Mouse (Mus musculus) gastrocnemius, postnatal 10 days (tissue): ENCODE measurements around the gene Zfp839. TPM values are rescaled to one million over a fixed set of nuclear protein-coding genes. Genes with fewer than 3 reads are reported as not detected.

Source experiments
- DNase-seq: peaks from one replicate; pipeline ENCODE4 v3.0.0; 2021; ENCODE audit warnings: mixed read lengths
- long read RNA-seq, 2 experiments: library from polyadenylated mRNA; stranded (forward); transcript quantifications; one replicate each; pipeline ENCODE4 v2.0.0; 2021
- total RNA-seq, 2 experiments: library from RNA; stranded (reverse); gene quantifications; 2 replicates each; pipeline ENCODE4 v1.2.3; 2021

Gene Zfp839
- 1 to 10 TPM; 5.0 to 6.4 TPM for total RNA-seq
- long read RNA-seq, experiment 1, partial matches to known transcripts, result 1 of 9 reads
- long read RNA-seq, experiment 1, other reads (novel, unspliced or antisense), result 5 of 9 reads
- long read RNA-seq, experiment 2, partial matches to known transcripts, result 0 of 8 reads
- long read RNA-seq, experiment 2, other reads (novel, unspliced or antisense), result 6 of 8 reads

DNA sequence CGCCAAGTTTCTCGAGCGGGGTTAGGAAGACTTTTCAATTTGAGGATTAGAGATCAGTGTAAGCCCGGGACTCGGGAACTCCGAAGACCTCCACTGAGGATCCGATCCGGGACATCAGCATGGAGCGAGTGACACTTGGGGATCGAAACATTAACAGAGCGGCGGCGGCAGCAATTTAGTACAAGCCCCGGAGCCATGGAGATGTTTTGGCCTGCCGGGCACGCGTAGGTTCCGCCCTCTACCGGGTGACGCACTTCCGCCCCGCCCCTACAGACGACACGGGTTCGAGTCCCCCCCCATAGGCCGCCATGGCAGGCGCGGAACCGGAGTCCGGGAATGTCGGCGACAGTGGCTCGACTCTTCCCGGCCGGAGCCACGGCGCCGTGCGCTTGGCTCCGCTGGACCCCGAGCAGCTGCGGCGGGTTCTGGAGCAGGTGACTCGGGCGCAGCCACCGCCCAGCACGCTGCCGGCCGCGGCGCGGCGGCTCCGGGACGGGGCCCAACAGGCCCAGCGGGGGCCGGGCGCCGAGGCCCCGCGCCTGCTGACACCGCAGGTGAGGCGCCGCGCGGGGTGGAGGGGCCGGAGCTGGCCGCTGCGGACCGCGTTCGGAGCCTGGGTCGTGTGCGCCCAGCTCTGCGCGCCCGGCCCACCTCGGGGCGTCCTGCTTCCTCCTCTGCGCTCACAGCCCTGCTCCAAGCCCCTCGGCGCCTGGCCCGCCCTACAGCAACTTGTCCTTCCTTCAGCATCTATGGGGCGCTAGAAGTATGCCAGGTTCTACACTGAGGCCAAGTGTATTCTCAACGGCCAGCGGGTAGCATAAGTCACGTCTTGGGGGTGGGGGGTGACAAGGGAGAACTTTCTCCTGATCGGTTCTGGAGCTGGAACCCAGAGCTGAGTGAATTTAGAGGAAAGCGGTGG is at the start of gene Zfp839:
Gene Zfp839, plus strand, starts transcription at position 244 of the 919 bp plus-strand sequence.
- peak; percentile 88 for DNase-seq

- no peak for DNase-seq
Observed at GRCm38 (mm10) chr12:110801876-110802464, 48.1 kb upstream of the Zfp839 start.

DNA sequence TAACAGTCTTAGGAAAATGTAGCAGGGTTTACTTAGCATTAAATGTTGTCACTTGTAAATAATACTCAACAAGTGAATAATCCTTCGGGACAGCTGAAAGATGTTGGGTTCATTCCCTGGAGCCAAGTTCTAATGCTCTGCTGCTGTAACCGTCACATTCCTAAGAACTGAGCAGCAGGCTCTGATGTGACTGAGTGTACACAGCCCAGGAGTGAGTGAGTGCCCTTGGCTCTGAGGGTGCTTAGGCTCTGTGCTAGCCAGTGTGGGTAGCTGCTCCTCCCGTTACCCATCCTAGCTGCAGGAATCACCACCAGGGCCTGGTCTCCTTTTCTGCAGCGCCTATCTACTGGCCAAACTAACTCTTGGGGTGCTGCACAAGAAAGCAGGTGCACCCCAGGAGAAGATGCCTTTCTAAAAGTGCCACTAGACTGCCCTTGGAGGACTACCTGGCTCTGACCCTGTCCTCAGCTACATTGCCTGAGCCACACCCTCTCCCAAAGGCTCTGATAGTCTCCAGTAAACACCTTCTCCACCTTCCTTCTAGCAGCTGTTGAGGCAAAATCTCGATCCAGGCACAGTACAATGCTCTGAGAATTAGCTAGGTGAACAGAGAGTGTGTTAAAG is 47.3 kb upstream of the Zfp839 start:
- no peak for DNase-seq

- no peak for DNase-seq
Observed at GRCm38 (mm10) chr12:110804261-110804660, 45.8 kb upstream of the Zfp839 start.

- peak; percentile 39 for DNase-seq
Observed at GRCm38 (mm10) chr12:110806301-110806970, 43.6 kb upstream of the Zfp839 start.

- no peak for DNase-seq
Observed at GRCm38 (mm10) chr12:110808430-110808829, 41.6 kb upstream of the Zfp839 start.

- DNase-seq, result no peak
Observed at GRCm38 (mm10) chr12:110808848-110809247, 41.2 kb upstream of the Zfp839 start.

- no peak for DNase-seq
Observed at GRCm38 (mm10) chr12:110813132-110813531, 36.9 kb upstream of the Zfp839 start.

DNA sequence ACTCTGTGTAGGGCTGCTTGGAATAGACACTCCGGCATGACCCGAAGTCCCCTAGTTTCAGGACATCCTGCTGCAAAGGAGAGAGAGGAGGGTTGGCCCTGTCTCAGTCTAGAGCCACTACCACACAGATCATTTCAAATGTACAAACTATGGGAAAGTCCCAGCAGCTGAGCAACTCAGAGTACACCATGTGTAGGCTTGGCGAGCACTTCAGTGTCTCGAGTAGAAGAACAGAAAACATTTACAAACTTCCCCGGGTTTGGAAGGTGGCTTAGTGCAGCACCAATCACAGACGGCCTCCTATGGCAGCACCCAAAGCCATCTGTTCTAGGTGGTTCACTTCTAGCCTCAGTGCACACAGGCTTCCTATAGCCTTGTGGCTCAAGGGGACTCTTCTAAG is 36.4 kb upstream of the Zfp839 start:
- no peak for DNase-seq

GRCm38 (mm10) chr12:110814924-110815323 is 35.1 kb upstream of the Zfp839 start:
- no peak for DNase-seq

GRCm38 (mm10) chr12:110816833-110817232 is 33.2 kb upstream of the Zfp839 start:
- DNase-seq, result no peak

- DNase-seq, result no peak
Observed at GRCm38 (mm10) chr12:110819367-110819766, 30.7 kb upstream of the Zfp839 start.

- no peak for DNase-seq
Observed at GRCm38 (mm10) chr12:110821787-110822186, 28.3 kb upstream of the Zfp839 start.

- DNase-seq, result no peak
Observed at GRCm38 (mm10) chr12:110822366-110822765, 27.7 kb upstream of the Zfp839 start.

DNA sequence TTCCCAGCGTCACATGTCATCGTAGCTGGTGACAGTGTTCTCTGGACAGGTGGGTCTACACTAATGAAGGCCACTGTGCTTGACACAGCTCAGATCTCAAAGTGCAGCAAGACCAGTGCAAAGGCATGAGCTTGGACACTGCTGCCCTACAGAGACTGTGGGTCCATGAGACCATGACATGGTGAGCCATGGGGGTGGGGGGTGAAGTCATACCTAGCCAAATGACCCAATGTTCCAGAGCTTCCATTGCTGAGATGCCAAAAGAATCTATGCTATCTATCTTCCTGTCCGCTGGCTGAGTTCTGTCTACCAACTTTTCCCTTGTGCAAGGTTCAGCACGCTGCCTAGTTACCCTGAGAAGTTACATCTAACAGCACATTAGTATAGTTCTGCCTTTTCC is 21.1 kb upstream of the Zfp839 start:
- no peak for DNase-seq

DNA sequence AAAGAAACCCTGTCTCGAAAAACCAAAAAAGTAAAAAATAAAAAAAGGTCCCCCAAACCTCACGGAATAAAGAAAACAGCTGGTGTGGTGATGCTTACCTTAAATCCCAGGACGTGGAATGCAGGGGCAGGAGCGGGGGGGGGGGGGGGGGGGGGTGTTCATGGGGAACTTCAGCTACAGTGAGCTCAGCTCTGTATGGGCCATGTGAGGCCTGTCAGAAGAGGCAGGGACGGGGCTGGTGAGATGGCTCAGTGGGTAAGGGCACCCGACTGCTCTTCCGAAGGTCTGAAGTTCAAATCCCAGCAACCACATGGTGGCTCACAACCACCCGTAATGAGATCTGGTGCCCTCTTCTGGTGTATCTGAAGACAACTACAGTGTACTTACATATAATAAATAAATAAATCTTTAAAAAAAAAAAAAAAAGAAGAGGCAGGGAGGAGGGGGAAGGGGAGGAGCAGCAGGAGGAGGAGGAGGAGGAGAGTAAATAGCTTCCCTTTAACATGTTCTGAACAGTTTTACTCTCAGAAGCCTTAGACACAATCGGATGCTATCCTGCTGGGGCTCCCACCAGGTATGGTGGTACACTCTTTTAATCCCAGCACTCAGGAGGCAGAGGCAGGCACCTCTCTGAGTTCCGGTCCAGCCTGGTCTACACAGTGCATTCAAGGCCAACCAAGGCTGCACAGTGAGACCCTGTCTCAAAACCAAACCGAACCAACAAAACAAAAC is 19.6 kb upstream of the Zfp839 start:
- DNase-seq, result no peak

GRCm38 (mm10) chr12:110835182-110835581 is 14.9 kb upstream of the Zfp839 start:
- DNase-seq, result no peak

DNA sequence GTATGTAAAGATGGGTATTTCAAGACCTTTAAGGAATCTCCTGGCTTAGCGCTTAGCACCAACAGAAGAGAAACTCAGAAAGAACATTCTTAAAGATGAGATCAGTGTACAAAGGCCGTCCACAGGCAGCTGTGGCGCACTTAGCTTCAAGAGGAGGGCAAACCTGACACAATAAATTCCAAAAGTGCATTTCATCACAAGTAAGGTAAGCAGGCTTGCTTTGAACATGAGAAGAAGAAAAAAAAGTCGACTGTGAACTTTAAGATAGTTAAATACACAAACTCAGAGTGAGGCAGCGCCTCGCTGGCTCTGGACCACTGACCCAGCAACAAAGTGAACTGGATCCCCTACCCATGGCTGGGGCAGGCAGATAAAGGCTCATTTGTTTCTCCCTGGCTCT is 13.3 kb upstream of the Zfp839 start:
- no peak for DNase-seq

GRCm38 (mm10) chr12:110837192-110837841 is 12.7 kb upstream of the Zfp839 start:
- DNase-seq, result no peak

DNA sequence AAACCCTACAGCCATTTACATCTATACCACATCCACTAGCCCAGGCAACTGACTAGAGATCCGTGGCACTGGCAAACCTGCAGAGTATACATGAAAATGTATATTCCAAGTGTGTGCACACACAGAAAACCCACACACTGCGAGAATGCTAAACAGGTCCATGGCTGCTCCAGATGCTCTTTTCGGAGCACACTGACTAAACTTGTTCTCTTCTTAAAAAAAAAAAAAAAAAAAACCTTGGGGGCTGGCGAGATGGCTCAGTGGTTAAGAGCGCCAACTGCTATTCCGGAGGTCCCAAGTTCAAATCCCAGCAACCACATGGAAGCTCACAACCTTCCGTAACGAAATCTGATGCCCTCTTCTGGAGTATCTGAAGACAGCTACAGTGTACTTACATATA is 12.2 kb upstream of the Zfp839 start:
- no peak for DNase-seq
